13 mouse cellular contexts compared by ENCODE assay signal in the genomic region with DNA sequence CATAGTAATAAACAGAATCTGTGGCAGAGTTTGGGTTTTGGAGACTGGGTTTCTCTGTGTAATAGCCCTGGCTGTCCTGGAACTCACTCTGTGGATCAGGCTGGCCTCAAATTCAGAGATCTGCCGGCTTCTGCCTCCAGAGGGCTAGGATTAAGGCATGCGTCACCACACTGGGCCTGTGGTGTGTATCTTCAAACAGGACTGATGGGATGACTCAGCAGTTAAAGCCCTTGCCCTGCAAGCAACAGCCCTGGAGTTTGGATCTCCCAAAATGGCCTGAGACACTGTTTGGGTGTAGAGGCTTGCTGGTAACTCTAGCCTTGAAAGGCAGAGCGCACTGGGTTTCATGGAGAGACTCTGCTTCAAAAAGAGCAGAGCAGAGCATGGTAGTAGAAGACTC.
"Had no signal": no experiment of that assay in that cellular context is flagged by ENCODE, and none has a peak within 500 bp of the region (broad histone marks: within the 10 kb centered on the region; RNA-seq: fewer than 3 reads in every experiment).

No protein-coding gene starts in this region.

- DNase-seq: kidney, adult 8-10 months; kidney, postnatal 10 days; kidney, postnatal 4 days; liver; lung, adult 18-20 months; lung, postnatal 10 days; lung, postnatal 36 days; midbrain, embryonic 14.5 days; right cerebral cortex, adult 18-20 months; right cerebral cortex, postnatal 14 days; right cerebral cortex, postnatal 4 days; thymus, postnatal 36 days had no signal

- ATAC-seq: liver, embryonic 12.5 days had no signal
